Mouse (Mus musculus) thymus, postnatal 4 days (tissue): ENCODE measurements around the gene Wdr60.
"Not testable (repeated sequence)": the region's sequence is repeated elsewhere in the genome, so short reads cannot be mapped to it uniquely, and the experiment has no call there.

ENCODE experiments used
- DNase-seq: peaks from one replicate; pipeline ENCODE4 v3.0.0; 2021

The Wdr60 gene

DNA sequence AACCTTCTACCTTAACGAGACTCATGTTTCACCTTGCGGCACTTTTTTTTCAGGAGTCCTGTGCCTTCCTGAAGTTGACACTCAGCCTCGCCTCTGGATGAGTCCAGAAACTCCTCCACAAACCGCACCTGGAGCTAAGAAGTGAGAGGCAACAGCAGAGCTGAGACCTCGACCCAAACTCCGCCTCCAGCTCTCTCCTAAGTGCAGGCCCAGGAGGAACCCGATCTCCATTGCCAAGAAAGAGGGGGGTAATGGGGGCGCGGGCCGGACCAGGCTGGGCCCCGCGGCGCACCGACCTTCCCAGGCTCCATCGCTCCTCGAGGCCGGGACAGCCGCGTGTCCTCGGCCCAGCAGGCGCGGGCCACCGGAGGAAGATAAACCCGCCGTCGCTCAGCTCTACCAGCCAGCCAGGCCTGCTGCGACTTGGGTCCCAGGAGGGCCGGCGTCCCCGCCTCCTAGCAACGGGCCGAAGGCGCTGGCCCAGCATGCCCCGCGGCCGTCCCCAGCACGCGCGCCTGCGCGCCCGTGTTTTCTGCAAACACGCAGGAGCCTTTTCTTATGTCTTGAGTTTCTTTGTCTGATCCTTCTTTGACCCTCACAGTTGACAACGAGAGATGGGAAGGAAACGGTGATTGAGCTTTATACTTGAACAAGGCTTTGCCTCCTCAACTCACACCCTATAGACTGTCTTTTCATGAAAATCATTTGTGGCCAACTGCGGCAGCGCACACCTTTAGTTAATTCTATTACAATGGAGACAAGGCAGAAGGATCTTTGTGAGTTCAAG lies at the start of gene Wdr60:
Gene Wdr60 (minus strand): TSS at position 468 of the 787 bp plus-strand sequence.
- DNase-seq = peak; percentile 94

DNA sequence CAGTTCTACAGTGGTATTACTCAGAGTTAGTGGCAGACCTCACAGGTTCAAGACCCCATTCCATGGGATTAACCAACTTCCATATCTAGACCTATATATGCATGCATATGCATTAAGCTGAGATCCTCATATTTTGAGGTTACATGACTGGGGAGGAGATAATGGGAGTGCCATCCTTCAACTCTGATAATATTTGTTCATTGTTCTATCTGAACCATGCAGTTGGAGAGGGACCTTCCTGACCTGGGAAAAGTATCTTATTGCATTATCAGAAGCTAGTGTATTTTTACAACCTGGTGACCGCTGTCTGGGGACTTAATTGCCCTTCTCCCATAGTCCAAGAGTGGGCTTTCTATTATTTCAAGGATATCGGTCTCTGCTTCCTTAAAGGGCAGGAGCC lies 45.8 kb upstream of the Wdr60 start:
- no peak for DNase-seq

DNA sequence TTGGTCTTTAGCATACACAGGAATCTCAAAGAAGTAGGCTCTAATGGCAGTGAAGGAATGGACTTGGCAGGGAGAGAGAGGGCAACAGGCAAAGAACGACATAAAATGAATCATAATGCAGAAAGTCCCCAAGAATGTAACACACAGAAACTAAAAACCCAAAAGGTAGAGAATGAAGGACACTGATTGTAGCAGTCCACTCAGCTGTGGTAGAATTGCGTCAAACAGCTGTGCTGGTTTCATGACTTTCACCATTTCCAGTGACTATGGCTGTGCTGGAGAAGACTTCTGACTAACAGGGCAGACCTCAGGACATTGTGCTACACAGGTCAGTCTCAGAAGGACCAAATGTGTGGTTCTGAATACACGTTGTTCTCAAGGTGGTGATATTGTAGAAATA lies 45.0 kb upstream of the Wdr60 start:
- no peak for DNase-seq

DNA sequence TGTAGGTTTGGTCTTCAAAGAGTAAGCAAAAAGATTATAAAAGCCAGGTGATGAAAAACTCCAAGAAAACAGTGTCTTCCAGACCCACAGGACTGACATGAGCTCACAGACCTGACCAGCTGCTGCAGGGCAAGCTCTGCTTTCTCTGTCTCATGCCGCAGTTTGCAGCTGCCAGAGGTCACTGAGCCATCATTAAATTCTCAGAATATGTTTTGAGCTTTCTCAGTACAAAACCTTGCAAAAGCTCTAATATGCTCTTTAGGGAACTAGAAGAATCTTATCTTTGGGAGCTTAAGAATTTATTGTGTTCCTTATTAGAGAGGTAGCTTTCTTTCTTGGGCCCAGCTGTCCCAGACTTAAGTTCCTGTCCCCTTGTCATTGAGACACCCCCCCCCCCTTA lies 43.2 kb upstream of the Wdr60 start:
- DNase-seq = no peak

DNA sequence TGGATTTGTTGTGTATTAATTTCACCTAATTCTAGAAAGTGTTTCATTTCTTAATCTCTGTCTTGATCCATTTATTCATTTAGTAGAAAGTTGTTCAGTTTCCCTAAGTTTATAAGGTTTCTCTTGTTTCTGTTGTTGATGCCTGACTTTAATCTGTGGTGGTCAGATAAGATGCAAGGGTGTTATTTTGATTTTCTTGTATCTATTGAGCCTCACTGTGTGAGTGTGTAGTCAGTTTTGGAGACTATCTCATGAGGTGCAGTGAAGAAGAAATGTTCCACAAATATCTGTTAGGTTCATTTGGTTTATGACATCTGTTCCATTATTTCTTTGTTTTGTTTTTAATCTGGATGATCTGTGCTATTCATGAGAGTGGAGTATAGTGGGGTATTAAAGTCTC lies 39.4 kb upstream of the Wdr60 start:
- DNase-seq = no peak

DNA sequence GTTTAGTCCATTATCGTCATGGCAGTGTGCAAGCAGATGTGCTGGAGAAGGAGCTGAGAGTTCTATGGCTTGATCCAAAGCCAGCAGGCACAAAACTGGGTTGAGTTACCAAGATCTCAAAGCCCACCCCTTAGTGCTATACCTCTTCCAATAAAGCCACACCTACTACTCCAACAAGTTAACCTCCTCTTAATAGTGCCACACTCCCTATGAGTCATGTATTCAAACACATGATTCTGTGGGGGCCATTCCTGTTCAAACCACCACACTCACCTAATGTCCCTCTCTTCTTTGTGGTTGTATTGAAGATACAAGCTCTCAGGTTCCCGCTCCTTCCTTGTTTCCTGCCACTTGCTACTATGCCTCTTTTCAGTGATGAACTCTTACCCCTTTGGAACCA lies 37.1 kb upstream of the Wdr60 start:
- DNase-seq = no peak

DNA sequence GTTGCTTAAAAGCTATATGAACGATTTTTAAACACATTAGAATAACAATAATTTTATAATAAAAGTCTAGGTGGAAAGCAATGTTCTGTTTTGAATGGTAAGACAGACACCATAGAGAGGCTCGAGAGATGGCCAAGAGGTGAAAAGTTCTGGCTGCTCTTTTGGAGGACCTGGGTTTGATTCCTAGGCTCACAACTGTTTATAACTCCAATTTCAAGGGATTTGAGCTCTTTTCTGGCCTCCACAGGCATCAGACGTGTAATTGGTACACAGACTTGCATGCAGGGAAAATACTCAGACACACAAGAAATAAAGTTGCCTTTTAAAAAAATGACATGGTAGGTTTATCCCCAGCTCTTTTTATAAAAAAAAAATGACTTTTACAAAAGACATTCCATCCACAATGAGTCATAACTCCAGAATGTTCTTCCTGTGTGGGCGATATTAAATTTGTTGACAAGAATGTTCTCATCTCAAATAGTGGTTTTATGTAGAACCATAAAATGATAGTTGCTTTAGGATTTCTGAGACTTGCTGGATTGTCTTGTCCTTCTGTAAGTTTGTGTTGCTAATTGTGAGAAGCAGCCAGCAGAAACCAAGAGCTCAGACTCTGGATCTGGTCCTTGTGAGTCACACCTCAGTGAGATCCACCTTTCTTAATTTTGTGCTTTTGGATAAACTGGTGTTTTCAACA lies 30.9 kb upstream of the Wdr60 start:
- no peak for DNase-seq

DNA sequence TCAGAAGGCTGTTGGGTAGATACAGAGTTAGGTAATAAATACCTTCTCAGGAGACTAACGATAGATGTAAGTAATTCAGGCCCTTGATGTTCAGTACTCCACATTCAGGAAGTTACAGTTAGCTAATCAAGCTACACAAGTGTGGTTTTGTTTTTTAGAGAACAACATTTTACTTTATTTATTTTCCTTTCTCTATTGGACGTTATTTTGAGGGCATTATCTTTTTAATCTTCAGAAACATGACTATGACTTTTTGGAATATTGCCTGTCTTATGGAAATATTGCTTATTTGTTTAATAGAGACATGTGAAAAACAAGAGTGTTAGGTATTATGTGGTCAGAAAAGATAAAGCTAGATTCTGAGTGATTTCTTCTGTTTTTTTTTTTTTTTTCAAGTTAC lies 30.4 kb upstream of the Wdr60 start:
- DNase-seq = no peak

DNA sequence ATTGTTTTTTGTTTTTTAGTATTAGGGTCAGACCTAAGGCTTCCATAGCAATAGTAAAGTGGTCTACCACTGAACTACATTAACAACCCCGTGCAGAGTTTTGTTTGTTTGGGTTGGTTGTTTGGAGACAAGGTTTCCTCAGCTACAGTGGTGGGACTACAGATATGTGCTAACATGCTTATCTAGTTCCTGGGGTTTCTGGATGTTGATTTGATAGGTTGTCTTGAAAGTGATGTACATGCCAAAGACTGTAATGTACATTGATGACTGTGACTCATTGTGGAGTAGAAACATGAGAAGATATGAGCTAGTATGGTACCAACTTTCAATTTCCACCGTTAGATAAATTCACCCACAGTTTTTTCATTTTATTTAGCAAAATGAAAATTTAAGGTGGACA lies 20.7 kb upstream of the Wdr60 start:
- no peak for DNase-seq

DNA sequence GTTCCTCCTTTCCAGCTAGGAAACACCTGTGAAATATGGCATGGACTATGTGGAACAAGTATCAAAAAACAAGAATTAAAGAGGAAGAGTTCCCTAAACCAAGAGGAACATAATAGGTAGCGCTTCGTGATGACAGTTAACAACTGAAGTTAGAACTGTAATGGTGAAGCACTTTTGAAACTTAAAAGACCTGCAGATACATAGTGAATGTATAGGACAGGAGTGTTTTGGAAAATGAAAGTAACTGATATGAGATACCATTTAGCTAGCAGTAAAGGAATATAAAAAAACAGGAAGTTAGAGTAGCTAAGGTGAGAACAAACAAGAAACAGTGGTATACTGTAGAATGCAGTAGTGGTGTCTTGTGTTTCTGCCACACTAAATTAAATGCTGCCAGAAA lies 20.0 kb upstream of the Wdr60 start:
- no peak for DNase-seq

DNA sequence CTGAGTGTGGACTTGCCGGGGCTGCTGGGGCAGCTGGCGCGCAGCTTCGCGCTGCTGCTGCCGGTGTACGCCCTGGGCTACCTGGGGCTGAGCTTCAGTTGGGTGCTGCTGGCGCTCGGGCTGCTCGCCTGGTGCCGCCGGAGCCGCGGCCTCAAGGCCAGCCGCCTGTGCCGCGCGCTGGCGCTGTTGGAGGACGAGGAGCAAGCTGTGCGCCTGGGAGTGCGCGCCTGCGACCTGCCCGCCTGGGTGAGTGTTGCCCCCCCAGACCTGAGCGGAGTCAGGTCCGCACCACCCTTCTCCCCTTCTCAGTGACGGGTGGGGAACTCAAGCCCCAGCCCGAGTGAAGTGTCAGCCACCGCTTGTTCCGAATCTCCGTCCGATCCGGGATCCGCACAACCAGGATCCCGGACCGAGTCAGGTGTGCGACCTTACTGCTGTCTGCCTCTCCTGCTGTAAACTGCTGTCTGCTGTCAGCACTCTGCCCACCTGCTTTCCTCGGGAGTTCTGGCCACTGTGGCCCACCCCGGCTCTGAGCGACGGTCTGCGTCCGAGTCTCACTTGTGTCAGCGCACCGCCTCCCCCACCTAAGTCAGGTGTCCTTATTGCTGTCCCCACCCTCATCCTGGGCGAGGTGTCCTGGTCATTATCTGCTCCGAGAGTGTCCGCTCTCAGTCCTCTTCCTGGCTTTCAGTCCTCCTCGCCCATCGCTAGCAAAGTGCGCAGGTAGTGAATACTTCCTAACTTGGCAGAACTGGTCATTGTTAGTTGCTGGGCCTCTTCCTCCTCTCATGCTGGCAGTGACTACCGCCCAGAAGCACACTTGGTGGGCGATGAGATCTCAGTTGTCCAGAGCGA lies 18.8 kb upstream of the Wdr60 start:
- DNase-seq = no peak

DNA sequence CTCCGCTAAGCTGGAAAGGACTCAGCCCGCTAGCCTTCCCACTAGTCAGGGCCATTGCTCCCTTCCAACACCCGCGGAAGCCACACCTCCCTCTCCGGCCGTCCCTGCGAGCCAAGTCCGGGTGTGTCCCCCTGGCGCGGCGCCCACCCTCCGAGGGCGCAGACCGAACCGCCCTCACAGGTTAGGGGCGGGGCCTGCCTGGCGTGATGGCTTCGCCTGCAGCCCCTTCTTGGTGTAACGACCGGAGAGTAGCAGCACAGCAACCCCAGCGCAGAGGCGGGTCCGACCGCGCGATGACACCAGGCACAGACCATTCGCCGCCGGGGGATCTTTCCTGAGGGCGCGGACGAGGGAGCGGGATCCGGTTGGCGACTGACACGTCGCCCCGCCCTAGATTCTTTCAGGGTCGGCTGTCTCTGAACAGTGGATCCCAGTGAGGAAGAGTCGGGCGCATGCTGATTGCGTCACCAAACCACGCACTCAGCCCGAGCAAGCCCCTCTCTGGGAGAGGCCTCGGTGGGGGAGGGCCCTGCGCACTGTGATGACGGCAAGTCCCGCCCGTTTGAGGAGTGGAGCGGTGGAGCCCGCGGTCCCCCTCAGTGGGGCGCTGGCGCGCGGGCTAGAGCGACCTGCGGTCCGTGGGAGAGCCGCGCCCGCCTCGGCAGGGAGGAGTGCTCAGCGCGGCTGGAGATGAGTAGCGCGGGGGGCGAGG lies 18.0 kb upstream of the Wdr60 start, which contains the start of gene Esyt2:
Gene Esyt2 (plus strand): TSS at position 544 of the 712 bp plus-strand sequence.
- peak; percentile 100 for DNase-seq

DNA sequence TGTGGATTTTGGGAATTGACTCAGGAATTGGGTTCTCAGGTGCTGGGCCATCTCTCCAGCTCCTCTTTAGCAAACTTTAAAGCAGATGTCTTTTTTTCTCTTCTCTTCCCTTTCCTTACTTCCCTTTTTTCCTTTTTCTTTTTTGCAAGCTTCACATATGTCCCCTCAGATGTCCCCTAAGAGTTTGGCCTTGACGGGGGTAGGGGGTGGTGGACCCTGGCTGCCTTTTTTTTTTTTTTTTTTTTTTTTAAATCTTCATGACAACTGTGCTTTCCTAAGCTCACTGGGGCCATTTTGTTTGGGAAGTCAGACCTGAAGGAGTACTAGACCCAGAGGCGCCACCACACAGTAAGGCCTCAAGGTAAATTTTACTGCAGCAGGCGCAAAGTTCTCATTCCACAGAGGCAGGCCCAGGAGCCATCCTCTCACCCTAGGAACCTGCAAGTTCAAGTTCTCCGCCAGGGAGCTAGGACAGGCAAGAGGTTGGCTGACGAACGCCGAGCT lies 17.4 kb upstream of the Wdr60 start:
- no peak for DNase-seq

DNA sequence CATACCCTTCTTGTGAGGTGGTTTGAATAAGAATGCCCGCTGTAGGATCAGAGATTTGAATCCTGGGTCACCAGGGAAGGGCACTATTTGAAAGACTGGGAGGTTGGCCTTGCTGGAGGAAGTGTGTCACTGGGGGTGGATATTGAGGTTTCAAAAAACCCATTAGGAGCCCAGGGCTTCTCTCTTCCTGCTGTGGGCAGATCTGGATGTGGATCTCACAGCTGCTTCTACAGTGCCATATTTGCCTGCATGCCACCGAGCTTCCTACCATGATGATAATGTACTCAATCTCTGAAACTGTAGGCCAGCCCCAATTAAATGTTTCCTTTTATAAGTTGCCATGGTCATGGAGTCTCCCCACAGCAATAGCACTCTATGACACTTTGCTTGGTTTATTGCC lies 16.4 kb upstream of the Wdr60 start:
- no peak for DNase-seq

DNA sequence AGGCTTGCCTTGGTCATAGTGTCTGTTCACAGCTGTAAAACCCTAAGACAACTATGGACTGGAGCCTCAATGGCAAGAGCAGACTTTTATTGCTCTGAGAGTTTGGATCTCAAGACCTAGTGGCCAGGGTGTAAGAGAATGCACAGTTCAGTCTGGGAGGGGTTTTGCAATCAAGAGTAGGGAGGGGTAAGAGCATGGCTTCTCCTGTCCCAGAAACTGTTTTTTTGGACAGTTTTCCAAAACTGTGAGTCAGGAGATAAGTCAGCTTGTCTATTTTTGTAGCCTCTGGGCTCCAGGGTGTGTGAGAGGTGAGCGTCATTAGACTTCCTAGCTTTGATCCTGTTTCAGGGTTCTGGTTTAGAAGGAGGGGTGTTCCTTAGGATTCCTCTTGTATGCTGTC lies 15.7 kb upstream of the Wdr60 start:
- no peak for DNase-seq

DNA sequence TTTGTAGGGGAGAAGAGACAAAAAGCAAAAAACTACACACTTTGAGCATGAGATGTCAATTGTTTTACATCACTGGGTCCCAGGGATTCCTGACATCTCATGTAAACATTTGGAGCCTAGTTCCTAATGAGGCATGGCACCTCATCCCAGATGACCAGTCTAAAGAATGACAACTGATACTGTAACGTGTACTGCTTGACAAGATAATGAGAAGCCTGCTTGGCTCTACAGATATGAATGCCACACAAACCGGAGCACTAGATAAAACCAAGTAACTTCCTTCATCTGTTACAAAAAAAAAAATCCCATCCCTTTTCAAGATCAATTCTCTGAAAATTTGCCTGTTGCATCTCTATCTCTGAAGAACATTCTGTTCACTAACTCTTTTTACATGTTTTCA lies 14.1 kb upstream of the Wdr60 start:
- no peak for DNase-seq

DNA sequence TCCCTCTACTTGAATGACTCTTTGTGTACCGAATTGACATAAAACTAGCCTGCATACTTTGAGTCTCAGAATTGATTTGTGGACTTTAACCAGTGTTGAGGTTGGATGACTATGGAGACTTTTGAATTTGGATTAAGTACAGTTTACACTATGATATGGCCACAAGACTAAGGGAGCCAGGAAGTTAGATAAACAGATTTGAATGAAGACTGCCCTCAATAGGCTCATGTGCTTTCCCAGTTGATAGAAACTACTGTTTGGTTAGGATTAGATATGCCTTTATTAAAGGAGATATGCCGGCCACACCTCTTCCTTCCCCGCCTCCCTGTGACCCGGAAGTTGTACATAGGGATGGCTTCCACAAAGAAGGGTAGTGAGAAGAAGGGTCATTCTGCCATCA lies 12.8 kb upstream of the Wdr60 start:
- no peak for DNase-seq

DNA sequence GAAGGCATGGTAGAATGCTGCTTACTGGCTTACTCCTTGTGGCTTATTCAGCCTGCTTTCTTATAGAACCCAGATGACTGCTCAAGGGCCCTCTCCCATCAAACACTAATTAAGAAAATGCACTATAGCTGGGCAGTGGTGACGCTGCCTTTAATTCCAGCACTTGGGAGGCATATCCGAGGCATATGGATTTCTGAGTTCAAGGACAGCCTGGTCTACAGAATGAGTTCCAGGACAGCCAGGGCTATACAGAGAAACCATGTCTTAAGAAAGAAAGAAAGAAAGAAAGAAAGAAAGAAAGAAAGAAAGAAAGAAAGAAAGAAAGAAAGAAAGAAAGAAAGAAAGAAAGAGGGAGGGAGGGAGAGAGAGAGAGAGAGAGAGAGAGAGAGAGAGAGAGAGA lies 12.3 kb upstream of the Wdr60 start, which contains the start of gene Gm11027:
Gene Gm11027 (plus strand): TSS at position 301 of the 400 bp plus-strand sequence.
- DNase-seq = not testable (repeated sequence)

DNA sequence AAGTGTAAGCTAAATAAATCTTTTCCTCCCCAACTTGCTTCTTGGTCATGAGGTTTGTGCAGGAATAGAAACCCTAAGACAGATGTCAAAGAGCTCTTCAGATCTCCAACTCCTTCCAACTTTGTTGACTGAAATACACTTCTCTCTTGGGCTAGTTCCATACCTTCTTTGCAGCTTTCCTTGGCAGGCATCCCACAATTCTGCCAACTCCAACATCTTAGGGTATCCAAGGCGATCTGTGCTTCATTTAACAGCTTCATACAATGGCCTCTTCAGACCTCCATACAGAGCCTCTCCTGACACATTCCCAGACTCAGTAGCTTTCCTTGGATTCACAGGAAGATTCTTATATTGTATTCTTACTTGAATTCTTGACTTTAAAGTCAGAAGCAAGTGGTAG lies 10.9 kb upstream of the Wdr60 start:
- no peak for DNase-seq

DNA sequence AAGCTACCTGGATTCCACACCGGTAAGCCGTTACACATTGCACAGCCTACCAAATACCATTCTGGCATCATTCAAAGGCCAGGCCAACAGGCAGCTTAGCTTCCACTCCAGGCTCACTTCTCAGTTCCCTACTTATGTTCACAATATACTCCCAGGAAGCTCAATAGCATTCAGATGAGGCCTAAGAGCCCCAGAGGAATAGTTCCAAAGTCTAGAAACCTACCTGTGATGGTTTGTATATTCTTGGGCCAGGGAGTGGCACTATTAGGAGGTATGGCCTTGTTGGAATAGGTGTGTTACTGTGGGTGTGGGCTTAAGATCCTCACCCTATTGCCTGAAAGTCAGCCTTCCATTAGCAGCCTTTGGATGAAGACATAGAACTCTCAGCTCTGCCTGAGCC lies 8.2 kb upstream of the Wdr60 start:
- DNase-seq = no peak

DNA sequence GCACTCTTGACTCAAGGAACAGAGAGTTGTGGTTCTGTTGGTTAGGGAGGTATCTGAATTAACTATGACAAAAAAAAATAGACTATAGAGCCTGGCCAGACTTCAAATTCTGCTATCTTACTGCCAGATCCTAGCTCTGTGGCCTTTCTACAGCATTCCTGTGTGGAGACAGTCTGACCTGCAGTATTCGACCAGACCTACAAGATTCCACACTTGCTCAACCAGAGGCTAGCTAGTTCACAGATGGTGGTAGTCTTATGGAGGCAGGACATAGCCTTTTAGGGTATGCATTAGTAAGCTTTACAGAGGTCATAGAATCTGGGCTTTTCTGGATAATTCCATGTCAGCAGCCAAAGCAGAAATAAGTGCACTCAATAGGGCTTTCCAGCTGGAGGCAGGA lies 7.7 kb upstream of the Wdr60 start:
- no peak for DNase-seq

DNA sequence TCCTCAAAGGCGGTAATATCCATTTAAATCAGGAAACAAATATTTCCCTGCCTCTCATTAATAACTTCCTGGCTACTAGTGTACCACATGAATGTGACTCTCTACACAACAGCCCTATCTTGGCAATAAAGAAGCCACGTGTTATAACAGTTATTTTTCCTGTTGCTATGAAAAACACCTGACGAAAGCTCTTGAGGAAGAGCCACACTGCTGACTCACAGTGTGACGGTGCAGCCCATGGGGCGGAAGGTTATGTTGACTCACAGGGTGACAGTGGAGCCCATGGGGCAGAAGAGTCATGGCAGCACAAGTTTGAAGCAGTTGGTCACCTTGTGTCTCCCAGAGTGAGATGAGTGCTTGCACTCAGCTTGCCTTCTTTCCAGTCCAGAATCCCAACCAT lies 6.6 kb upstream of the Wdr60 start:
- no peak for DNase-seq

DNA sequence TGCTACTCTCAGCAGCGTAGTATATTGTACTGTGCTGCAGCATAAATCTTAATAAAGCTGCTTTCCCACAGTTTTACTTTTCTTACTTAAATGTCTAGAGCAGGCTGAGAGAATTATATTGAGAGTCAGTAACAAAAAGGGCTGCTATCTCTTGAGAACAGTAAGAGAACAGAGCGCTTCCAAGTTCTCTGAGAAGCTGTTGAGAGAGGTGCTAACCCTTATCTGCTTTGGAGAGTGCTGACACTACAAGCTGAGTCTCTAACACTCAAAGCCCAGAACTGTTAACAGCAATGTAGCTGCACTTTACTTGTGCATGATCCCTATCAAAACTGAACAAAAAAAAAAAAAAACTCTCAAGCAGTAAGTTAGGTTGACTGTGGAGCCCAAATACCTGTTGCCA lies 2.5 kb upstream of the Wdr60 start:
- DNase-seq = no peak
